Mouse (Mus musculus) frontal cortex, adult (tissue): Measurements from ENCODE around the gene Rnf121.
A peak's percentile ranks its signal among the peaks of the same experiment; 100 is the strongest.
"Not testable (repeated sequence)": the region's sequence is repeated elsewhere in the genome, so short reads cannot be mapped to it uniquely, and the experiment has no call there.

Experiments used
- ATAC-seq: cut with Nextera tagmentation; 2 replicates; pipeline ENCODE4 v1.9.2; 2017; ENCODE audit warnings: mild to moderate bottlenecking, moderate library complexity, mixed read lengths; ENCODE audit not compliant: low TSS enrichment

The Rnf121 gene

GRCm38 (mm10) chr7:102064655-102065045 lies 619 bp downstream of the Rnf121 start:
- ATAC-seq = peak; percentile 35

- no peak for ATAC-seq
These were observed 1.4 kb downstream of the Rnf121 start for GRCm38 (mm10) chr7:102063891-102064290.

- ATAC-seq = no peak
These were observed 3.1 kb downstream of the Rnf121 start for GRCm38 (mm10) chr7:102062203-102062602.

GRCm38 (mm10) chr7:102061353-102061752 lies 3.9 kb downstream of the Rnf121 start:
- ATAC-seq = no peak

- not testable (repeated sequence) for ATAC-seq
These were observed 16.7 kb downstream of the Rnf121 start for GRCm38 (mm10) chr7:102048524-102048923.

- ATAC-seq = no peak
These were observed 23.0 kb downstream of the Rnf121 start for GRCm38 (mm10) chr7:102042314-102042713.

- peak; percentile 55 for ATAC-seq
These were observed 28.0 kb downstream of the Rnf121 start for GRCm38 (mm10) chr7:102037318-102037717.

GRCm38 (mm10) chr7:102035534-102035933 lies 29.7 kb downstream of the Rnf121 start:
- ATAC-seq = no peak

- ATAC-seq = no peak
These were observed 30.4 kb downstream of the Rnf121 start for GRCm38 (mm10) chr7:102034904-102035303.

- no peak for ATAC-seq
These were observed 39.8 kb downstream of the Rnf121 start for GRCm38 (mm10) chr7:102025187-102026119.

GRCm38 (mm10) chr7:102023821-102024220 lies 41.4 kb downstream of the Rnf121 start:
- peak; percentile 69 for ATAC-seq

- ATAC-seq = not testable (repeated sequence)
These were observed 44.3 kb downstream of the Rnf121 start for GRCm38 (mm10) chr7:102020934-102021333.

GRCm38 (mm10) chr7:102019362-102019761 lies 45.9 kb downstream of the Rnf121 start:
- no peak for ATAC-seq

GRCm38 (mm10) chr7:102018590-102018989 lies 46.7 kb downstream of the Rnf121 start, which contains the start of gene Il18bp:
Gene Il18bp (minus strand): TSS chr7:102018690.
- ATAC-seq = no peak

- ATAC-seq = no peak
These were observed 47.2 kb downstream of the Rnf121 start for GRCm38 (mm10) chr7:102018034-102018433.

- ATAC-seq = peak; percentile 10; the same call in 1 of the 2 replicates
These were observed 47.8 kb downstream of the Rnf121 start for GRCm38 (mm10) chr7:102017452-102017851.

GRCm38 (mm10) chr7:102016936-102017335 lies 48.3 kb downstream of the Rnf121 start:
- ATAC-seq = no peak

- no peak for ATAC-seq
These were observed 50.3 kb downstream of the Rnf121 start for GRCm38 (mm10) chr7:102014995-102015394.

- ATAC-seq = no peak
These were observed 51.9 kb downstream of the Rnf121 start for GRCm38 (mm10) chr7:102013416-102013815.

- 0 out of 2 replicates have a peak, but pooled peaks have one; percentile 13 for ATAC-seq
These were observed 53.4 kb downstream of the Rnf121 start for GRCm38 (mm10) chr7:102011855-102012254.

- ATAC-seq = no peak
These were observed 58.7 kb downstream of the Rnf121 start for GRCm38 (mm10) chr7:102006520-102006919.

GRCm38 (mm10) chr7:102000921-102001630 lies 64.2 kb downstream of the Rnf121 start:
- peak; percentile 32 for ATAC-seq

- ATAC-seq = no peak
These were observed 65.0 kb downstream of the Rnf121 start for GRCm38 (mm10) chr7:102000296-102000695.
